Mouse (Mus musculus) heart, adult 10 weeks (tissue): ENCODE data around the gene Ccdc138. TPM values are rescaled to one million over a fixed set of nuclear protein-coding genes. Genes with fewer than 3 reads are reported as not detected.

ENCODE experiments used
- polyA plus RNA-seq: library from polyadenylated mRNA; stranded (reverse); fragments of 350-450 nt; fragmentation: Illumina TruSeq; extraction: RNeasy Lipid Tissue Mini Kit (QIAGEN cat#74804); gene quantifications from one replicate; pipeline ENCODE4 v1.2.3, GENCODE M21; 2014; ENCODE audit warnings: low read depth, low replicate concordance

Gene Ccdc138
- 0.52 TPM for polyA plus RNA-seq

GRCm38 (mm10) chr10:58497320-58498284 is at the start of gene Ccdc138:
Gene Ccdc138, plus strand, starts transcription at chr10:58497948.

Other genes starting within 250 kb of the Ccdc138 start
- 14.0 TPM for gene Gcc2, start 242.5 kb upstream of the Ccdc138 start, polyA plus RNA-seq
- 111 TPM for gene Lims1, start 174.5 kb upstream of the Ccdc138 start, polyA plus RNA-seq
- gene Ranbp2, start 51.0 kb upstream of the Ccdc138 start, polyA plus RNA-seq: 28.0 TPM
- gene Edar, start 177.7 kb downstream of the Ccdc138 start, polyA plus RNA-seq: 0.24 TPM
- not detected for gene Gm17542, start 220.3 kb downstream of the Ccdc138 start, polyA plus RNA-seq